Mouse (Mus musculus) lung, adult 10 weeks (tissue): Measurements from ENCODE around the gene Slc17a8. TPM values are rescaled to one million over a fixed set of nuclear protein-coding genes. Genes with fewer than 3 reads are reported as not detected.

Source experiments
- polyA plus RNA-seq: library from polyadenylated mRNA; stranded (reverse); fragments of 350-450 nt; fragmentation: Illumina TruSeq; extraction: RNeasy Lipid Tissue Mini Kit (QIAGEN cat#74804); gene quantifications from one replicate; pipeline ENCODE4 v1.2.3, GENCODE M21; 2014; ENCODE audit warnings: low read depth, low replicate concordance; ENCODE audit not compliant: insufficient read depth

The Slc17a8 gene
- polyA plus RNA-seq: not detected

DNA sequence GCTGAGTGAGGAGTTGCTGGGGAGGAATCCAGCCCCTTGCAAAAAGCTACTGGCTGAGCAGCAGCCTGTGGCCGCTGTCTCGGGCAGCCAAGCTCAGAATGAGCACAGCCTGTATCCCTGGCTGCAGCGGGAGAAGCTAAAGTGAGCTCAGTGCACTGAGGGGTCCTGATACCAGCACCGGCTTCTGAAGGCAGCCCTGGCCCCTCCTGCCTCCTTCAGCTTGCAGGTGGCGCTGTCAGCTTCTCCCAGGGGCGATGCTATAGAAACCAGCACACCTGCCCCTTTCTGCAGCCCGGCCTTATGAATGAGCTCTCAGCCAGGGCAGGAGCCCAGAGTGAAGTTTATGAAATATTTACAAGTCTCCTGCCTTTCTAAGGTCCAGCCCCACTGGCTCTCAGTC is at the start of gene Slc17a8:
Gene Slc17a8 (minus strand): TSS at position 125 of the 400 bp plus-strand sequence.

DNA sequence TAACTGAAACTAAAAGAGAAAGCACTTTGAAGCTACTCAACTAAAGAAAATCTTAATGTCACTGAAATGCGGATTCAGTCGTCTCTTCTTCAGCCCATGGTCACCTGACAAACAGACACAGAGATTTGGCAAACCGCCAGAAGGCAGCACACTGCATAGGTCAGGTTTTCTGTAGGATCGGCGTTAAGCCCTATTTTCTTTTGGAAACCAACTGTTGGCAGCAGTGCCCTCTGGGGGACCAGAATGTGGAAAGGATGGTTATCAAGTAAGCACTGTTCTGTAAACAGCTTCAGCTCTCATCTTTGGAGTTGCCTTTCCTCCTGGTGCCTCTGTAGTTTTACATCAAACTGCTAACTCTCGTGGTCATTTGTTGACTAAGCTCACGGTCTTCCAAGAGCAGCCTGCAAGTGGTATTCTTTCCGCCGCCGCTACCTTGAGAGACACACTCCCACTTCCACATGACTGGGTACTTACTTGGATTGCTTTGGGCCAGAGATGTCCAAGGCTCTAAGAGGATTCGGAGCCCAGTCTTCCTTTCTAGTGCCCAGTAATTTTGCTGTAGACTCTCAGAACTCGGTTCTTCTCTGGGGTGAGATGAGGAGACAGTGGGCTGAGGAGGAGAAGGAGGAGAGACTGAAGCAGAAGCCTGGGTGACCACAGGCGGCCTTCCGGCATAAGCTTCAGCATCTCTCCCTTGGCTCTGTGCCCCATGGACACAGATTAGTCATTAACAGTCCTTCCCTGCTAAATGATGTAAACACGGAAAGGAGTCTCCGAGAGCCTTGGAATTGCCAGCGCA is 87.9 kb downstream of the Slc17a8 start, which contains the start of gene Nr1h4:
Gene Nr1h4 (minus strand): TSS at position 657 of the 799 bp plus-strand sequence.

Other genes starting within 250 kb of the Slc17a8 start
- gene Gas2l3, start 177.3 kb downstream of the Slc17a8 start, polyA plus RNA-seq: 0.19 TPM
- gene Nr1h4, start 87.7 kb downstream of the Slc17a8 start, polyA plus RNA-seq: 0.30 TPM
- gene Scyl2, start 65.0 kb upstream of the Slc17a8 start, polyA plus RNA-seq: 11.1 TPM
- 11.1 TPM for gene Actr6, start 111.0 kb upstream of the Slc17a8 start, polyA plus RNA-seq
- 10.5 TPM for gene Uhrf1bp1l, start 123.7 kb upstream of the Slc17a8 start, polyA plus RNA-seq